9 mouse cellular contexts compared by ENCODE assay signal in genomic region chr11:25157135-25157860, GRCm38 (mm10).
A peak's percentile ranks its signal among the peaks of the same experiment; 100 is the strongest.
DNase-seq lines count a peak whose midpoint lies in the region; ATAC-seq lines count a peak whose summit lies in the region.
"Had no signal": no experiment of that assay in that cellular context is flagged by ENCODE, and none has a peak within 500 bp of the region (broad histone marks: within the 10 kb centered on the region; RNA-seq: fewer than 3 reads in every experiment).

No protein-coding gene starts in this region.

- H3K36me3 ChIP-seq in neural tube, embryonic 11.5 days (ENCODE audit: control insufficient read depth, insufficient read depth, low read length) = no peaks in the 10 kb centered on the region
- no peaks in the 10 kb centered on the region for H3K36me3 ChIP-seq in hindbrain, embryonic 16.5 days (ENCODE audit: control insufficient read depth, insufficient read depth, low read length)
- H3K36me3 ChIP-seq: intestine, embryonic 15.5 days had no signal

- no peak overlapping the region for H3K9ac ChIP-seq in neural tube, embryonic 11.5 days (ENCODE audit: low read length)
- H3K9ac ChIP-seq in hindbrain, embryonic 16.5 days (ENCODE audit: low read depth, low read length) = peak overlapping the region; percentile 2; the same call in 1 of the 2 replicates
- H3K9ac ChIP-seq: intestine, embryonic 15.5 days had no signal

- peak; percentile 69; the same call in 1 of the 2 replicates for ATAC-seq in neural tube, embryonic 11.5 days (ENCODE audit: insufficient read depth, low FRiP score, low TSS enrichment)
- peak; percentile 82 for ATAC-seq in hindbrain, embryonic 16.5 days
- ATAC-seq: intestine, embryonic 15.5 days had no signal

- no peaks in the 10 kb centered on the region for H3K27me3 ChIP-seq in neural tube, embryonic 11.5 days (ENCODE audit: control insufficient read depth, insufficient read depth, low read length)
- no peaks in the 10 kb centered on the region for H3K27me3 ChIP-seq in hindbrain, embryonic 16.5 days (replicated peaks; ENCODE audit: control insufficient read depth, insufficient read depth, low read length)
- H3K27me3 ChIP-seq: intestine, embryonic 15.5 days had no signal

- H3K27ac ChIP-seq in neural tube, embryonic 11.5 days (ENCODE audit: low read depth, low read length) = no peak overlapping the region
- H3K27ac ChIP-seq in hindbrain, embryonic 16.5 days (ENCODE audit: low read depth, low read length) = peak overlapping the region; percentile 36; the same call in 1 of the 2 replicates
- H3K27ac ChIP-seq: intestine, embryonic 15.5 days had no signal

- DNase-seq in cerebellum, postnatal 14 days = peak; percentile 69
- DNase-seq in cerebellum, adult 8-10 months = no peak
- peak; percentile 26 for DNase-seq in neural tube, embryonic 11.5 days (ENCODE audit: low spot score)
- no peak for DNase-seq in neural tube, embryonic 10.5 days (ENCODE audit: extremely low spot score, low spot score)
- no peak for DNase-seq in thymus, adult 18-20 months
- DNase-seq in kidney, postnatal 10 days = no peak
- DNase-seq in lung, postnatal 36 days = no peak

- no peak overlapping the region for H3K4me2 ChIP-seq in neural tube, embryonic 11.5 days (ENCODE audit: low read depth)
- peak overlapping the region; percentile 52 for H3K4me2 ChIP-seq in hindbrain, embryonic 16.5 days (ENCODE audit: low read length)
- H3K4me2 ChIP-seq: intestine, embryonic 15.5 days had no signal

- H3K4me3 ChIP-seq in neural tube, embryonic 11.5 days (ENCODE audit: low read depth, low read length) = no peak overlapping the region
- H3K4me3 ChIP-seq in hindbrain, embryonic 16.5 days (ENCODE audit: low read length) = peak overlapping the region; percentile 25
- H3K4me3 ChIP-seq: intestine, embryonic 15.5 days had no signal

- 39% methylated on average over 11 of the region's 11 CpGs for WGBS in neural tube, embryonic 11.5 days
- WGBS in hindbrain, embryonic 16.5 days = 11% methylated on average over 11 of the region's 11 CpGs

- H3K9me3 ChIP-seq in neural tube, embryonic 11.5 days (ENCODE audit: control insufficient read depth, low read length) = no peaks in the 10 kb centered on the region
- no peaks in the 10 kb centered on the region for H3K9me3 ChIP-seq in hindbrain, embryonic 16.5 days (ENCODE audit: control insufficient read depth, low read length)
- H3K9me3 ChIP-seq: intestine, embryonic 15.5 days had no signal

- H3K4me1 ChIP-seq in neural tube, embryonic 11.5 days (ENCODE audit: control insufficient read depth, insufficient read depth, low read length) = no peaks in the 10 kb centered on the region
- H3K4me1 ChIP-seq in hindbrain, embryonic 16.5 days (ENCODE audit: control insufficient read depth, insufficient read depth, low read depth, low read length) = peaks cover 2% of the 10 kb centered on the region; the same call in 1 of the 2 replicates
- H3K4me1 ChIP-seq: intestine, embryonic 15.5 days had no signal

Comparison
In these comparisons a context has a peak if more than half of its experiments do, and no peak if none do; other contexts are left out.
1. DNase-seq: peak in cerebellum, postnatal 14 days (2 of 2) and neural tube, embryonic 11.5 days (single experiment); none in cerebellum, adult 8-10 months (single experiment), neural tube, embryonic 10.5 days (single experiment), thymus, adult 18-20 months (0 of 2), kidney, postnatal 10 days (single experiment) and lung, postnatal 36 days (single experiment).